Mouse (Mus musculus): ENCODE data around the gene Tlr3.

Gene Tlr3

GRCm38 (mm10) chr8:45410882-45411281 is at the start of gene Tlr3:
Gene Tlr3, minus strand, starts transcription at chr8:45411080.
- ATAC-seq (ENCODE audit: low TSS enrichment) = no peak

- ATAC-seq (ENCODE audit: low TSS enrichment) = no peak
These were observed 47.0 kb upstream of the Tlr3 start for GRCm38 (mm10) chr8:45457874-45458273.

DNA sequence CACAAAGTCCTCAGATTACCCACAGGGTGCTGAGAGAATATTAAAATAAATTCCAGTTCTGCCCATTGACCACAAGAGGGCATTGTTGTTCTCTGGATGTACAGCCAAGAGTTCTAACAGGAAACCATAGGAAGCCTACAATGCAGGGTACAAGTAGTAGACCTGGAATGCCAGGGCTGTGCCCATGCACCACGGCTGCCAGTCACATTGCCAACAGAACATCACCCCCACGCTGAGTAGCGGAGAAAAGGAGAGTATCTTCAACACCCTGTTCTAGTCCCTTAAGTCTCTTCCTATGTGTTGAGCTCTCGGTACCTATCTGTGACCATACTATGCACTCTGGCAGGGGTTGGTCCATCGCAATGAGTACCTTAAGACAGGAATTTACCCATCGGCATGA is 43.5 kb upstream of the Tlr3 start:
- peak; percentile 90 for ATAC-seq (ENCODE audit: low TSS enrichment)

- peak; percentile 60; the same call in 1 of the 2 replicates for ATAC-seq (ENCODE audit: low TSS enrichment)
These were observed 41.2 kb upstream of the Tlr3 start for GRCm38 (mm10) chr8:45452115-45452514.

DNA sequence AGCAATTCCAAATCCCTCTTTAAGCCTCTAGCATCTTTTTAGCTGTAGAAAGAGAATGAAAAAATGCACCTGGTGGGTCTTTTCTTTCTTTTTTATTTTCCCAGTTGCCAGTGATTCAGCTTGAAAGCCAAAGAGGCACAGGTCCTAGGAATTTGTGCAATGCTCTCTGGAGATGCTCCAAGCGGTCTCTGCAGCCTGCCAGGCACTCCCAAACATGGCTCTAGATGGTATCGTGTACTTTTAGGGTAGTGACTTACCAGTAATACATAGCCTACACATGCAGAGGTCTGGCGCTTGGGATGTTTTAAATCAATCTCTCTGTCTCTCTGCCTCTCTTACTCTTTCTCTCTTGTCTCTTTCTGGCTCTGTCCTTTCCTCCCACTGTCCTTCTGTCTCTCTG is 38.0 kb upstream of the Tlr3 start:
- no peak for ATAC-seq (ENCODE audit: low TSS enrichment)

DNA sequence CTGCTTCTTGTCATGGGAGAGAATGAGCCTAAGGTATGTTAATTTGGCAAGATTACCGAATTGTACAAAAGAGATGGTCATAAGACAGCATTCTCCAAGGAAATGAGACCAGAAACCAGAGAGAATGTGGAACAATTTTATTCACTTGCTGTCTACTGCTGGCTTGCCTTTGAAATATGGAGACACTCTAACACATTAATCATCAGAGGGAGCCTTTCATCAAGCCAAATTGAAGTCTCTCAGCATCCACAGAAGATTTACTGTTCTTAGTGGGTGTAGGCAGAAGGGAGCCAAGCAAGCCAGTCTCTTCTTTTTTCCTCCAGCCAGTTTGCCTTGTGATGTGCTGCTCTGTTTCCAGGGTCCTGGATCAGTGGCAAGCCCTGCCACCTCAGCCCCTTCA is 37.4 kb upstream of the Tlr3 start:
- peak; percentile 93 for ATAC-seq (ENCODE audit: low TSS enrichment)

GRCm38 (mm10) chr8:45438899-45439535 is 28.1 kb upstream of the Tlr3 start:
- ATAC-seq (ENCODE audit: low TSS enrichment) = peak; percentile 99

- ATAC-seq (ENCODE audit: low TSS enrichment) = no peak
These were observed 9.3 kb upstream of the Tlr3 start for GRCm38 (mm10) chr8:45420151-45420550.

- 0 out of 2 replicates have a peak, but pooled peaks have one; percentile 28 for ATAC-seq (ENCODE audit: low TSS enrichment)
These were observed 4.1 kb upstream of the Tlr3 start for GRCm38 (mm10) chr8:45414965-45415364.

GRCm38 (mm10) chr8:45410146-45410880 is 567 bp downstream of the Tlr3 start:
- peak; percentile 83 for ATAC-seq (ENCODE audit: low TSS enrichment)

- peak; percentile 8; the same call in 1 of the 2 replicates for ATAC-seq (ENCODE audit: low TSS enrichment)
These were observed 1.2 kb downstream of the Tlr3 start for GRCm38 (mm10) chr8:45409702-45410101.

DNA sequence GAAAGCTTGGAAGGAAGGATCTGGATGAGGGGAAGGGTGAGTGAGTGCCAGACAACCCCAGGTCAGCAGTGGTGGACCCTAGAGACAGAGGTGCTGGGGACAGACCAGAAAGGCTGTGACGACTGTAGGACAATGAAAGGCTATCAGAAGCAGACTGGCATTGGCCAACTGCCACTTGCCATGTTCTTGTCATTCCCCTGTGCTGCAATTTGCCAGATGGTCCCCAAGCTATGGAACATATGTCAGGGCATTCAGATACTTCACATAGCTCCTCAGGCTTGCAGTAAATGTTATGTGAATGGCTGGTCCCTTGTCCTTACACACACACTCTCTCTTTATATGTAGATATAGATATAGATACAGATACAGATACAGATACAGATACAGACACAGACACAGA is 27.6 kb downstream of the Tlr3 start:
- ATAC-seq (ENCODE audit: low TSS enrichment) = no peak

DNA sequence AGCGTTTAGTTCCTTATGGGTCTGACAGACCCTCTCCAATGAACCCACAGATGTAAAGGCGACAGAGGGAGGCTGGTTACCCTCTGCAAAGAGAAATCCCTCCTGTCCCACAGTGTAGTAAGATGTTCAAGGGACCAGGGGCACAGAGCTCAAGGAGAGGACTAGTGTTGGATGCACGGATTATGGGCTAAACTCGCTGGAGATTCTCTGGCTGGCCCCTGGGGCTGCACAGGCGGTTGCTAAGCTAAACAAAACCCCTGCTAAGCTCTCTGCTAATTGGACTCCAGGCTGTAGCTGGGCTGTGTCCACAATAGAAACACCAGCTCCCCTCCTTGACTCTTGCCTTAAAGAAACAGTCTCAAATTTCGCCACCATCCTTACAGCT is 28.9 kb downstream of the Tlr3 start, which contains the start of gene Fam149a:
Gene Fam149a (minus strand): TSS at position 329 of the 385 bp plus-strand sequence.
- ATAC-seq (ENCODE audit: low TSS enrichment) = peak; percentile 69

GRCm38 (mm10) chr8:45381075-45381962 is 29.6 kb downstream of the Tlr3 start:
- ATAC-seq (ENCODE audit: low TSS enrichment) = peak; percentile 76; the same call in 1 of the 2 replicates

DNA sequence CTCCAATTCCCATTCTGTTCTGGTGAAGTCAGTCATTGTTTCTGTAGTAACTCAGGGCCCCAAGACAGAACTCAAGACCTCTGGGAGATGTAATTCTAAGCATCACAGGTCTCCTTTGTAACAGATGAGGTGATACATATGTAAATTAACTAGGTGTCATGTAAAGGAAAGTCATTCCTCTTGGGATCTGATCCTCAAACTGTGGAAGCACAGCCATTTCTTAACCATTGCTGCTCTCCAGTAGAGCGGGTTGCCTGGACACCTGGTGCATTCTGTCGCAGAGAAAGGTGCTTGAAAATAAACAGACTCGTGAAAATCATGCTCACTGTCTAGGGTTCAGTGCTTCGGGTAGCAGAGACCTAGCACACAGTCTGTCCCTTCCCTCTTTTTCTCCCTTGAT is 30.3 kb downstream of the Tlr3 start:
- ATAC-seq (ENCODE audit: low TSS enrichment) = no peak

- ATAC-seq (ENCODE audit: low TSS enrichment) = no peak
These were observed 36.8 kb downstream of the Tlr3 start for GRCm38 (mm10) chr8:45374071-45374470.

GRCm38 (mm10) chr8:45367154-45367553 is 43.7 kb downstream of the Tlr3 start:
- ATAC-seq (ENCODE audit: low TSS enrichment) = no peak

DNA sequence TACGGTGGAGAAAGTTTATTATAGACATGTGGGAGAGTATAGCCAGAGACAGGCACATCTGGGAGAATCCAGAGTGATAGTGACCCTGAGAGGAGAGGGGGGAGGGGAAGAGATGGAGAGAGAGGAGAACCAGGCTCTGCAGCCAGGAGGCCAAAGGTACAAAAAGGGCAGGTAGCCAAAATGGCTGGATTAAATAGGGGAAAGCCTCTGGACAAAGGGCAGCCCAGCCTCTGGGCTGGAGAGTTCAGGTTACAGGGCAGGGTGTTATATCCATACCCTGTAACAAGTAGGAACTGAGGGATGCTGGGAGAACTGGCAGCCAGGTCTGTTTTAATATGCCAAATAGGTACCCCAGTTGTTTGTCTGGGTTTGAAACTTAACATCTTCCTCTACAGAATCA is 47.7 kb downstream of the Tlr3 start:
- ATAC-seq (ENCODE audit: low TSS enrichment) = no peak

- ATAC-seq (ENCODE audit: low TSS enrichment) = no peak
These were observed 48.6 kb downstream of the Tlr3 start for GRCm38 (mm10) chr8:45362323-45362722.

- no peak for ATAC-seq (ENCODE audit: low TSS enrichment)
These were observed 51.7 kb downstream of the Tlr3 start for GRCm38 (mm10) chr8:45359091-45359605.

DNA sequence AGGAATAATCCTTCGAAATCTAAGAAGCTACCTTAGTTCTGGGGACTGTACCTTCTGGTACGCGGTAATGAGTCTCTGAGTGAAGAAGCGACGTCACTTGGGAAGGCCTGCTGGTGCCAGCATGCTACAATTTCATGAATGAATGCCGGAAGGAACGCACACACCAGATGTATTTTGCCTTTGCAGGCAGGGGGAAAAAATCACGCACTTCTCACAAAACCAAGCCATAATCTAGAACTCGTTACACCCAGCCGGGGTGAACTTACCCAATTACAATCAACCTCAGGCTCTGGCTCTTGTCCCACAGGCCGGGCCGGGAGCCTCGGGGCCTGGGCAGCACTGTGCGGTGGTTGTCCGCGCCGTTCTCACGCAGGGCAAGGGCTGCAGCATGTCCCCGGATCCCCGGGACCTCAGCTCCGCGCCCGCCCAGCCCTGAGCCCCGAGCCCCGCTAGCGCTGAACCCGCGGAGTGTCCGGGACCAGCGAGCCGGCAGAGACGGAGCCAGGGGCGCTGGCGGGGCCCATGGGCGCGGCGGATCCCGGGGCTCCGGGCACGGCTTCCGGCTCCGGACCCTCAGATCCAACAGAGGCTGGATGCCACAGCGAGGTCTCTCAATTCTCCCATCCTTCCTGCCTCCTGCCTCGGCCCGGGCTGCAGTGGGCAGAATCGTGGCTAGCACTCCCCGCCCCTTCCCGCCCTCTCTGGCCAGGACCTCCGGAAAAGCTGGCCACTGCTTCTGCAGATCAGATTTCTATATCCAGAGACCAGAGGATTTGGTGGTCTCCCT is 52.6 kb downstream of the Tlr3 start:
- ATAC-seq (ENCODE audit: low TSS enrichment) = peak; percentile 83

Measured in frontal cortex, adult (tissue).